Mouse (Mus musculus): Measurements from ENCODE around the gene Astl.
"Not testable (repeated sequence)": the region's sequence is repeated elsewhere in the genome, so short reads cannot be mapped to it uniquely, and the experiment has no call there.

Gene Astl

GRCm38 (mm10) chr2:127338416-127338815, at the start of gene Astl:
TSS of gene Astl (plus strand) at chr2:127338639.
- DNase-seq (ENCODE audit: low spot score in 2 of 2), result no peak

GRCm38 (mm10) chr2:127292250-127292649, 46.2 kb upstream of the Astl start:
- no peak for DNase-seq (ENCODE audit: low spot score in 2 of 2)

- DNase-seq (ENCODE audit: low spot score in 2 of 2), result no peak
Measured at GRCm38 (mm10) chr2:127297001-127297805, 41.2 kb upstream of the Astl start.

GRCm38 (mm10) chr2:127298056-127298455, 40.4 kb upstream of the Astl start:
- DNase-seq (ENCODE audit: low spot score in 2 of 2), result no peak

GRCm38 (mm10) chr2:127300701-127301100, 37.7 kb upstream of the Astl start:
- no peak for DNase-seq (ENCODE audit: low spot score in 2 of 2)

- no peak for DNase-seq (ENCODE audit: low spot score in 2 of 2)
Measured at GRCm38 (mm10) chr2:127301883-127302282, 36.6 kb upstream of the Astl start.

GRCm38 (mm10) chr2:127304192-127304591, 34.2 kb upstream of the Astl start:
- DNase-seq (ENCODE audit: low spot score in 2 of 2), result not testable (repeated sequence)

GRCm38 (mm10) chr2:127304609-127305210, 33.7 kb upstream of the Astl start:
- DNase-seq (ENCODE audit: low spot score in 2 of 2), result no peak

GRCm38 (mm10) chr2:127306123-127306522, 32.3 kb upstream of the Astl start:
- DNase-seq (ENCODE audit: low spot score in 2 of 2), result no peak

- no peak for DNase-seq (ENCODE audit: low spot score in 2 of 2)
Measured at GRCm38 (mm10) chr2:127307179-127307578, 31.3 kb upstream of the Astl start.

- DNase-seq (ENCODE audit: low spot score in 2 of 2), result no peak
Measured at GRCm38 (mm10) chr2:127308660-127309059, 29.8 kb upstream of the Astl start.

- no peak for DNase-seq (ENCODE audit: low spot score in 2 of 2)
Measured at GRCm38 (mm10) chr2:127310246-127310645, 28.2 kb upstream of the Astl start.

- no peak for DNase-seq (ENCODE audit: low spot score in 2 of 2)
Measured at GRCm38 (mm10) chr2:127310685-127311084, 27.8 kb upstream of the Astl start.

- no peak for DNase-seq (ENCODE audit: low spot score in 2 of 2)
Measured at GRCm38 (mm10) chr2:127311193-127311592, 27.2 kb upstream of the Astl start.

- DNase-seq (ENCODE audit: low spot score in 2 of 2), result no peak
Measured at GRCm38 (mm10) chr2:127312801-127313200, 25.6 kb upstream of the Astl start.

GRCm38 (mm10) chr2:127313878-127314277, 24.6 kb upstream of the Astl start:
- DNase-seq (ENCODE audit: low spot score in 2 of 2), result no peak

- no peak for DNase-seq (ENCODE audit: low spot score in 2 of 2)
Measured at GRCm38 (mm10) chr2:127314467-127315154, 23.8 kb upstream of the Astl start.

GRCm38 (mm10) chr2:127315155-127315470, 23.3 kb upstream of the Astl start:
- DNase-seq (ENCODE audit: low spot score in 2 of 2), result no peak

GRCm38 (mm10) chr2:127316431-127316830, 22.0 kb upstream of the Astl start:
- DNase-seq (ENCODE audit: low spot score in 2 of 2), result no peak

- no peak for DNase-seq (ENCODE audit: low spot score in 2 of 2)
Measured at GRCm38 (mm10) chr2:127318136-127318535, 20.3 kb upstream of the Astl start.

GRCm38 (mm10) chr2:127319071-127319470, 19.4 kb upstream of the Astl start:
- DNase-seq (ENCODE audit: low spot score in 2 of 2), result no peak

- DNase-seq (ENCODE audit: low spot score in 2 of 2), result no peak
Measured at GRCm38 (mm10) chr2:127322671-127323285, 15.7 kb upstream of the Astl start.

All from frontal cortex, postnatal 14 days (tissue).